Comparison of ENCODE assay signal across 14 mouse cellular contexts in the genomic region with DNA sequence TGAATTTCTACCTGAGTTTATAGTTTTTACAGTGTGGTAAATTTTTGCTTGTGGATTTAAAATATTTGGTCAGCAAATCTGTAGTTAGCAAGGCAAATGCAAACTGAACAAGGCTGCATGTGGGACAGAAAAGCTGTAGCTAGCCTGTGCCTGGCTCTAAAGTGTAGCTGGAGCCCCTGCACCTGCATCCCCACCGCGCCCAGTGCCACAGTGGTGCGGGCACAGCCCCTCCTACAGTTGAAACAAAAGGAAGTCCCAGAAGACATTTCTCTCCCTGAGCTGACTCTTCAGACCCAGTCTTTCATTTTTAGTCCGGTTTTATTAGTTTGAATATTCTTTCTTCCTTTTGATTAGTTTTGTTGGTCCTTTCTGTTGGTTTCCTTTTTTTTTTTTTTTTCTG.
"Had no signal": no experiment of that assay in that cellular context is flagged by ENCODE, and none has a peak within 500 bp of the region (broad histone marks: within the 10 kb centered on the region; RNA-seq: fewer than 3 reads in every experiment).

No protein-coding gene starts in this region.

- H3K4me1 ChIP-seq: limb, embryonic 15.5 days; midbrain, embryonic 13.5 days; neural tube, embryonic 15.5 days had no signal

- H3K9ac ChIP-seq: limb, embryonic 15.5 days; midbrain, embryonic 13.5 days; neural tube, embryonic 15.5 days had no signal

- H3K27ac ChIP-seq: hindbrain, postnatal 0 days; kidney, postnatal 0 days; limb, embryonic 15.5 days; midbrain, embryonic 13.5 days; neural tube, embryonic 15.5 days had no signal

- H3K4me2 ChIP-seq: limb, embryonic 15.5 days; midbrain, embryonic 13.5 days; neural tube, embryonic 15.5 days had no signal

- H3K9me3 ChIP-seq: limb, embryonic 15.5 days; midbrain, embryonic 13.5 days; neural tube, embryonic 15.5 days had no signal

- ATAC-seq: hindbrain, postnatal 0 days; lung, postnatal 0 days; midbrain, embryonic 13.5 days had no signal

- H3K27me3 ChIP-seq: limb, embryonic 15.5 days; midbrain, embryonic 13.5 days; neural tube, embryonic 15.5 days had no signal

- DNase-seq: kidney, adult 11 months; kidney, adult 9 months; kidney, postnatal 4 days; lung, adult 2 months; lung, postnatal 36 days; right cerebral cortex, postnatal 4 days; spleen, adult 18-20 months had no signal

- H3K4me3 ChIP-seq: limb, embryonic 15.5 days; midbrain, embryonic 13.5 days; myocyte; neural tube, embryonic 15.5 days had no signal
